In genomic region chr11:47987893-47988267, GRCm38 (mm10) we compare ENCODE assay signal across 8 mouse cellular contexts. TPM values are rescaled to one million over a fixed set of nuclear protein-coding genes. Genes with fewer than 3 reads are reported as not detected.
DNase-seq lines count a peak whose midpoint lies in the region; ATAC-seq lines count a peak whose summit lies in the region.

No protein-coding gene starts in this region.

- ATAC-seq in kidney, embryonic 14.5 days (ENCODE audit: low FRiP score, low TSS enrichment) = no peak
- no peak for ATAC-seq in hindbrain, embryonic 12.5 days (ENCODE audit: low FRiP score)
- ATAC-seq in midbrain, embryonic 15.5 days (replicated peaks) = no peak
- no peak for ATAC-seq in cerebellum, adult (ENCODE audit: insufficient number of reproducible peaks, low FRiP score, low TSS enrichment)

- H3K9ac ChIP-seq in kidney, embryonic 14.5 days (ENCODE audit: low read depth, low read length) = no peak overlapping the region
- H3K9ac ChIP-seq in hindbrain, embryonic 12.5 days = peak overlapping the region; percentile 76
- H3K9ac ChIP-seq in midbrain, embryonic 15.5 days = peak overlapping the region; percentile 77

- H3K36me3 ChIP-seq in kidney, embryonic 14.5 days (ENCODE audit: control insufficient read depth, insufficient read depth, low read length) = no peaks in the 10 kb centered on the region
- H3K36me3 ChIP-seq in embryonic facial prominence, embryonic 10.5 days (replicated peaks) = no peaks in the 10 kb centered on the region
- H3K36me3 ChIP-seq in hindbrain, embryonic 12.5 days = no peaks in the 10 kb centered on the region
- H3K36me3 ChIP-seq in midbrain, embryonic 15.5 days (replicated peaks) = no peaks in the 10 kb centered on the region

- DNase-seq in kidney, postnatal 14 days = no peak
- DNase-seq in embryonic facial prominence, embryonic 10.5 days (ENCODE audit: low spot score) = peak; percentile 8
- no peak for DNase-seq in kidney, adult 18-20 months
- no peak for DNase-seq in spleen, postnatal 4 days (ENCODE audit: low spot score in 2 of 2)

- peaks cover 44% of the 10 kb centered on the region for H3K27me3 ChIP-seq in kidney, embryonic 14.5 days (ENCODE audit: control insufficient read depth, insufficient read depth, low read length)
- H3K27me3 ChIP-seq in embryonic facial prominence, embryonic 10.5 days (replicated peaks; ENCODE audit: low read depth, poor library complexity, severe bottlenecking) = peaks cover 52% of the 10 kb centered on the region
- peaks cover 30% of the 10 kb centered on the region for H3K27me3 ChIP-seq in hindbrain, embryonic 12.5 days
- no peaks in the 10 kb centered on the region for H3K27me3 ChIP-seq in midbrain, embryonic 15.5 days (replicated peaks)

- peak overlapping the region; percentile 70 for H3K4me3 ChIP-seq in kidney, embryonic 14.5 days (ENCODE audit: low read length)
- H3K4me3 ChIP-seq in embryonic facial prominence, embryonic 10.5 days = peak overlapping the region; percentile 78
- peak overlapping the region; percentile 72 for H3K4me3 ChIP-seq in hindbrain, embryonic 12.5 days
- H3K4me3 ChIP-seq in midbrain, embryonic 15.5 days = peak overlapping the region; percentile 72

- H3K4me2 ChIP-seq in kidney, embryonic 14.5 days (replicated peaks; ENCODE audit: low read depth, low read length) = peak overlapping the region; percentile 99
- peak overlapping the region; percentile 93 for H3K4me2 ChIP-seq in hindbrain, embryonic 12.5 days (replicated peaks)
- H3K4me2 ChIP-seq in midbrain, embryonic 15.5 days = peak overlapping the region; percentile 89

- H3K27ac ChIP-seq in kidney, embryonic 14.5 days (ENCODE audit: low read depth, low read length) = no peak overlapping the region
- no peak overlapping the region; the same call in 1 of the 2 replicates for H3K27ac ChIP-seq in embryonic facial prominence, embryonic 10.5 days (replicated peaks)
- H3K27ac ChIP-seq in hindbrain, embryonic 12.5 days = no peak overlapping the region
- peak overlapping the region; percentile 87 for H3K27ac ChIP-seq in midbrain, embryonic 15.5 days

- H3K4me1 ChIP-seq in kidney, embryonic 14.5 days (ENCODE audit: control insufficient read depth, insufficient read depth, low read length) = no peaks in the 10 kb centered on the region; the same call in 1 of the 2 replicates
- peaks cover 18% of the 10 kb centered on the region for H3K4me1 ChIP-seq in embryonic facial prominence, embryonic 10.5 days
- H3K4me1 ChIP-seq in hindbrain, embryonic 12.5 days = peaks cover 9% of the 10 kb centered on the region; the same call in 1 of the 2 replicates
- peaks cover 14% of the 10 kb centered on the region for H3K4me1 ChIP-seq in midbrain, embryonic 15.5 days

- H3K9me3 ChIP-seq in kidney, embryonic 14.5 days (ENCODE audit: control insufficient read depth, low read length) = no peaks in the 10 kb centered on the region
- no peaks in the 10 kb centered on the region for H3K9me3 ChIP-seq in embryonic facial prominence, embryonic 10.5 days
- no peaks in the 10 kb centered on the region for H3K9me3 ChIP-seq in hindbrain, embryonic 12.5 days (replicated peaks)
- H3K9me3 ChIP-seq in midbrain, embryonic 15.5 days = no peaks in the 10 kb centered on the region

- 19% methylated on average over 12 of the region's 12 CpGs for WGBS in kidney, embryonic 14.5 days
- WGBS in embryonic facial prominence, embryonic 10.5 days = 15% methylated on average over 12 of the region's 12 CpGs
- WGBS in hindbrain, embryonic 12.5 days = 12% methylated on average over 12 of the region's 12 CpGs
- WGBS in midbrain, embryonic 15.5 days = 9% methylated on average over 12 of the region's 12 CpGs

RNA-seq across cellular contexts. Expression of gene Sgcd, which starts 0.9 kb away (rescaled TPM):
- polyA plus RNA-seq in kidney, embryonic 14.5 days (2014; fragmentation: Nextera tagmentation; extraction: Ambion mirVana) = 2.8 and 3.1 TPM in 2 replicates
- polyA plus RNA-seq in embryonic facial prominence, embryonic 10.5 days (2016; fragmentation: Nextera tagmentation; extraction: Ambion mirVana) = 4.5 and 5.8 TPM in 2 replicates
- 6.9 and 7.2 TPM in 2 replicates for polyA plus RNA-seq in hindbrain, embryonic 12.5 days (2016; fragmentation: Nextera tagmentation; extraction: Ambion mirVana)
- polyA plus RNA-seq in midbrain, embryonic 15.5 days (2015; fragmentation: Nextera tagmentation; extraction: Ambion mirVana) = 6.5 TPM in 2 replicates
